Mouse (Mus musculus) yolk sac, embryonic 10.5 days (tissue): Measurements from ENCODE around the gene Tsc22d2.
"Not testable (repeated sequence)": the region's sequence is repeated elsewhere in the genome, so short reads cannot be mapped to it uniquely, and the experiment has no call there.

ENCODE experiments used
- DNase-seq: peaks from one replicate; pipeline ENCODE4 v3.0.0-alpha.2; 2017; ENCODE audit warnings: low spot score

Tsc22d2 gene

DNA sequence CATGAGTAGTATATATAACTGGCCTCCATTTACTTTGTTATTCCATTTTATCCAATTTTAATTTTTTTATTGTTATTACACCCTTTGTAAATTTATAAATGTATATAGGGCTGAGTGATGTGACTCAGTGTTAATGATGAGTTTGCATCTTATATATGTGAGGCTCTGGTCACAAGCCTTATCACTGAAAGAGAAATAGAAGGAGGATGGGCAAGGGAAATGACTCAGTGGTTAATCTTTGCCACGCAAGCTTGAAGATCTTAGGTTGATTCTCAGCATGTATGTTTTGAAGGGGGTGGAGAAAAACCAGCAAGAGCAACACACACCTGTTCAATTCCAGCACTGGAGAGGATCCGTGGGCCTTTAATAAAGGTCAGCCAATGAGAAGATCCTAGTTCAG, 19.9 kb downstream of the Tsc22d2 start:
- DNase-seq, result no peak

DNA sequence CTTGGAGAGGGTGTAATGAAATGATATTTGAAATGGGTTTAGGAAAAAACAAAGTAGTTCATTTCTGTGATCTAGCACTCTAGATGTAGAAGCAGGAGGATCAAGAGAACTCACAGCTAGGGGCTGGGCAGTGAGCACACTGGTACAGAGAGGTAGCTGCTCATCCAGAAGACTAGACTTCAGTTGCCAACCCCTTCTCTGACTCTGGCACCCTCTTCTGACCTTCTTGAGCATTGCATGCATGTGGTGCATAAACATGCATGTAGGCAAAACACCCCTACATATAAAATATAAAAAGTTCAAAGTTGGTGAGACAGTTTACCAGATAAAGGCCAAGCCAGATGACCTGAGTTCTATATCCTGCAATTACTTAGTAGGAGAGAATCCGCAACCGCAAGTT, 33.7 kb downstream of the Tsc22d2 start:
- DNase-seq, result no peak

DNA sequence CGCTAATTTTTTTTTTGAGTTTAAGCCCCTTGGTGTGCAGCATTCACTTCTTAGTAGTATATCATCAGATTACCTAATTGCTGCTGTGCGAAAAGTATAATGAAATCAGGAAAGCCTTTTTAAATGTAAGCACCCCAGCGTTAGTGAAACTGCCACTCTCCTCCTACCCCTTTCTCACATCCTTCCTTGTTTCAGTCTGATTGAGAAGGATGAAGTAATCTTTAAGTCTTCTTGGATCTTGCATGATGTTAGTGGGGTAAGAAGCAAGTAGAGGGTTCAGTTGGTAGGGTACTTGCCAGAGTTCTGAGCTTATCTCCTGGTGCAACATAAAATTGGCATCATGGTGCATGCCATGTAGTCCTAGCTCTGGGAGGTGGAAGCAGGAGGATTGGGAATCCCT, 35.0 kb downstream of the Tsc22d2 start:
- DNase-seq, result no peak

DNA sequence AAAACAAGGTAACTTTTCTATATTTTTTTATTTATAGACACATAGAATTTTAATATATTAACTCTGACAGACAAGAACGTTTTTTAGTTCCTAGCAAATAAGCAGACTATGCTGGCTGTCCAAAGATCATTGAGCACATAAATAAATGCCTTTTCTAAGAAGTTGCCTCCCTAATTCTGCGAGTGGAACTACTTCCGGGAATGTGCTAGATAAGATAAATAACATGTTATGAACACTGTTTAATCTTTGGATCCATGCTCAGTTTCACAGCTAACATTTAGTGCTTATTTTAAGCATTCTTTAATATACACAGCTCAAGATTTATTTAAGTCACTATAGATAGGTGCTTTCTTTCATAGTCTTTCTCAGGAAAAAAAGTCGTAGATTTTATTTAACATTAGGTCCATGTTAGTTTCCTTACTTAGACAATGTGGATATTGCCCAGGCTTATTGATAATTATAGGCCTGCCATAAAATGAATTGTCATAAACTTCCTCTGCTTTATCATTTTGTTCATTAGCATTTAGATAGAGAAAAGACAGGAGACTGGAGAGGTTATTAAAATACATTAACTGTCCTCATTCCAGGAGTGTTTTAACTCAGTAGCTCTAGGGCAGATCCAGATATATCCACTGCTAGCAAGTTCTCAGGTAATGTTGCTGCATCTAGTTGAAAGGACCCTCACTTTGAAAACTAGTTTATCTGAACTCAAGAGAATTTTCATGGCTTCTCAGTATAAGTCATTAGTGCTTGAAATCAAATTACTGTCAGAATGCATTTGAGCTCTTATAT, 40.1 kb downstream of the Tsc22d2 start:
- no peak for DNase-seq

DNA sequence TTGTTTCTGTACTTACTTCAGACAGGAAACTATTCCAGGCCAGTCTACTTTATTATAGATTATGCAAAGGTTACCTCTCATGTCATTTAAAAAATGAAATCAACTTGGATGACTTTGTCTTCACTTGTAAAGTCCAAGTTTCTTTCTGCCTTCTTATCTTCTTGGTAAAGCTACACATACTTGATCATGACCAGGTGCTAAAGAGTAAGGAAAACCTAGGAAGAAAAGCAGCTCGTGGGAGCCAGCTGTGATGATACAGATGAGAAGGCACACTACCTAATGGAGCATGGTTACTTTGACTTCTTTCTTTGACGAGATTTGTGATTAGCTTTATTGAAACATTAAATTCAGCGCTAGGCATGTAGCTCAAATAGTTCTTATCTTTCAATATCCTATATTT, 40.7 kb downstream of the Tsc22d2 start:
- no peak for DNase-seq

DNA sequence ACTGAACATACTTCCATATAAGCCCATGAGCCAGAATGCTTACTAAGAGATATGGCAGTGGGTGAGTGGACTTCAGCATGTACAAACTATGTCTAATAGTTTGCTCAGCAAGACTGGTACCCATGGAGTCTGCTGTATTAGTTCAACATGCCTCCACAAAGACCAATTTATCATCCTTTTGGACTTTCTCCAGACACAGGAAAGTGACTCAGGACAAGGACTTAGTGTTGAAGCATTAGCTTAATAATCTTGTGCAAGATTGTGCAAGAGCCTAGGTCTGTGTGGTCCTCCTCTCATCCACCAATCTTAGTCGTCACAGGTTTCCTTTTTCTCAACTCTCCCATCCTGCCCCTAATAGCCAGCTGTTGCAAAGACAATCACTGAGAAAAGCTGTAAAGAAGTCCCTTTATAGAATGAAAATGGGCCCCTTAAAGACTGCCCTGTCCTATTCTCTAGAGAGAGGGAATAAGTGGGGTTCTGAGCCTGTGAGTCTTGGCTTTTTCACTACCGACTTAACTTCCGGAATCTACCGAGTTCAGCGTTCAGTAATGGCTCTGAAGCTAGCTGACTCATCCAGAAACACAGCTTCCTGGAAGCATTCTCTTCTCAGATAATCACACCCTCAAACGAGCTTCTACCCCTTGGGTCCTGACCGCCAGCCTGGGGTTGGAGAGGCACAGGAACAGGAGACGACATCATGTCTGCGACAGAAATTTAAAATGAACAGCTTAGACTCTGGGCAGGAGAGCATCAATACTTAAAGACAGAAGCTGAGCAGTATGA, 55.3 kb downstream of the Tsc22d2 start:
- no peak for DNase-seq

DNA sequence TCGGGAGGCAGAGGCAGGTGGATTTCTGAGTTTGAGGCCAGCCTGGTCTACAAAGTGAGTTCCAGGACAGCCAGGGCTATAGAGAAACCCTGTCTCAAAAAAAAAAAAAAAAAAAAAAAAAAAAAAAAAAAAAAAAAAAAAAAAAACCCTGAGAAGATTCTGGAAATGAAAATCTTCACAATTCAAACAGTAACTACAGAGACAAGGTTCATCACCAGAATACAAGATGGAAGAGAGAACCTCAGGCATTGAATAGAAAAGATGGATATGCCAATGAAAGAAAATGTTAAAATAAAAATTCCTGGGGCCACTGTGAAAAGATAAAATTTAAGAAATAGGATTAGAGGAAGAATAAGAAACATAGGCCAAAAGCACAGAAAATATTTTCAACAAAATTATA, 60.8 kb downstream of the Tsc22d2 start:
- DNase-seq, result not testable (repeated sequence)

DNA sequence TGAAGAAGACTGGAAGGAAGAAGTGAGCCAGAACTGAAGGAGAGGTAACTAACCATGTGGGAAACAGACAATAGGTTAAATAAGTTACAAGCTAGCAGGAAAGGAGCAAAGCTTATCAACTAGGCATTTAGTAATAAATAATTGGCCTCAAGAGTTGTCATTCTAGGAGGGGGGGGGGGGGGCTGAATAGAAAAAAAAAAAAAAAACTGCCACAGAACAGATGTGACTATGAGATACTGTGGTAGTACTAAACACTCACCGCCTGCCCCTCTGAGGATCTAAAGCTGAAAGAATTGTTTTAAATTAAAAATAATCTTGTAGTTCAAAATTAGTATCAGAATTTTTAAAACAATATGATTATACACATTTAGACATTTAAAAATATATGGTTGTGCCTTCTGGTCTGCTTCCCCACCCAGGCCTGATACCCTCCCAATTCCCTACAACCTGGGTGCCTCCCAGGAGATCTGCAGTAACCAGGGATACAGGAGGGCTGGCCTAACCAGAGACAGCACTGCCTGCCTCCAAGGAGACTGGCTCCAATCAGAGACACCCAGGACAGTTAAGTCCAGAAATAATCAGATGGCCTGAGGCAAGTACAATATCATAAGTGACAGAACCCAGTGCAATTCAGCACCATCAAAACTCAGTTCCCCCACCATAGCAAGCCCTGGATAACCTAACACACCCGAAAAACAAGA, 64.4 kb downstream of the Tsc22d2 start:
- DNase-seq, result no peak

DNA sequence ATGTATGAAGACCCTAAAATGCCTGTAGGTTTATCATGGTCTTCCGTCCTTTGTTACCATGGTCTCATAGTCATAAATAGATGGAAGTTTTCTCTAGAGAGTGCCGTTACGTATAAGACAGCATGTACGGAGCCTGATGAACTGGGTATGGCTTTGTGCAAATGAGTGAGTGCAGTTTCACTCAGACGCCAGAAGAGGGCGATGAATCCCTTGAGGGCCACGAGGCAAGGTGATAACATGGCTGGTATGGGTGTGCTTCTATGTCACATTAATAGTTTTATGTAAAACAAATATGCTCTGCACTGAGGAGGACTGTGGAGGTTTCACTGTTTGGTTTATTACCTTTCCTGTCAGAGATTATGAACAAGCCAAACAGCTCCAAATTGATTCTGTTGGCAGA, 71.4 kb downstream of the Tsc22d2 start:
- DNase-seq, result no peak

DNA sequence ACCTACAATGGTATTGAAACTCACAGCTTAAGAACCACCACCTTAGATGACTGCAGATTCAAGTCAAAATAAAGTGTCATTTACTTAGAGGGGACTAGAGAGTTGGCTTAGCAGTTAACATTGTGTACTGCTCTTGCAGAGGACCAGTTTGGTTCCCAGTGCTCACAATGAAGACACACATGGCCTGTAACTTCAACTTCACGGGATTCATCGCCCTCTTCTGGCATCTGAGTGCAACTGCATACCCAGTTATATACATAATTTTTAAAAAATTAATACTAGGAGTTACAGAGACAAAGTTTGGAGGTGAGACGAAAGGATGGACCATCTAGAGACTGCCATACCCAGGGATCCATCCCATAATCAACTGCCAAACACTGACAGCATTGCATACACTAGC, 72.6 kb downstream of the Tsc22d2 start:
- no peak for DNase-seq

DNA sequence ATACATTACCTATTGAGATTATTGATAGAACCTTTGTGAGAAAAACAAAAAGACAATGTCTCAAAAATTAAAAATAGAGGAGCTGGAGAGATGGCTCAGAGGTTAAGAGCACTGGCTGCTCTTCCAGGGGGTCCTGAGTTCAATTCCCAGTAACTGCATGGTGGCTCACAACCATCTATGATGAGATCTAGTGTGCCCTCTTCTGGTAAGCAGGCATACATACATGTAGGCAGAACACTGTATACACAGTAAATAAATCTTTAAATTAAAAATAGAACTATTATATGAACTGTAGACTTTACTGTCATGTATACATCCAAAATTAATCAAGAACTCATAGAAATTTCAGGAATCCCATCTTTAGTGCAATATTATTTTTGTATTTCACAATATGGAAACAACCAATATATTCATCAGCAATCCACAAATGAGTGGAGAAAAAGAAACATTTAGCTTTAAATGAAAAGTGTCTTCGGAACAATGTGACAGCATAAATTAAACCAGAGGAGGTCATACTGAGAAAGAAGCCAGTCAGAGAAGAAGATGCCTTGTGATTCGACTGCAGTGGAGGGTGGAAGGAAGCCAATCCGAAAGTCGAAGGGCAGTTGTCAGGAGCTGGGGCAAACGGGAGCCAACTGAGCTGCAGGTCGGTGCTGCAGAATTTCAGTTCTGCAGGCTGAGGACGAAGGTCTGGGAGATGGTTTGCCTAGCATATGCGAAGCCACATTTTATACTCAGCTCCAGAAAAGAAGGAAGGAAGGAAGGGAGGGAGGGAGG, 73.7 kb downstream of the Tsc22d2 start:
- DNase-seq, result no peak

DNA sequence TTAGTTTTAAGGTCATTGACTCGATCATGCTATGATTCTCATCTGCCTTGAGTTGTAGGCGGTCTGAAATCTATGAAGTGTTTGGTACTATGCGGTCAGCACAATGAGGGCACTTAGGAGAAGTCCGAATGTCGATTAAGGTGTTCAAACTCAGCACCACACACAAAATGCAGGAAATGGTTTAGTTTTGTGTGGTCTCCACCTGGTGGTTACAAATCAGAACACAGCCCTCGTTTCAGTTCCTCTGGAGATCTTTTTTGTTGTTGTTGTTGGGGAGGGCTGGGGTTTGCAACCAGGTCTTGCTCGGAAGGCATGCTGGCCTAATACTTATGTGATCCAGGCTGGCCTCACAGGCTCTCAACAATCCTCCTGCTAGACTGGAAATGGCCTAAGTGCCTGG, 76.3 kb downstream of the Tsc22d2 start:
- no peak for DNase-seq

DNA sequence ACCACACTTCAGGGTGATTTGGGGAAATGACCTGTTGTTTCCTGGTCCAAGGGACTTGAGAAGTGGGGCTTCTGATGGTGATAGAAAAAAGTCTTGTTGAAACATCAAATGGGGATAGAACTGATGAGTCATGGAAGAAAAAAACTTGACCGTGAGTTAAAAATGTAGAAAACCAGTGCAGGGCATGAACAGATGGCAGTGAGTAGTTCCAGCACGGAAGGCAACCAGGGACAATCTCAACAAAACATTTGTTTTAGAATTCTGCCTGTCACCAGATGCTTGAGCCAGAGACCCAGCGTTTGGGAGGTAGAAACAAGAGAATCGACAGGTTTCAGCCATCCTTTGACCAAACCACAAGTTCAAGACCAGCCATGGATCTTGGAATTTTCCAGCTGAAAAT, 79.1 kb downstream of the Tsc22d2 start:
- DNase-seq, result no peak

DNA sequence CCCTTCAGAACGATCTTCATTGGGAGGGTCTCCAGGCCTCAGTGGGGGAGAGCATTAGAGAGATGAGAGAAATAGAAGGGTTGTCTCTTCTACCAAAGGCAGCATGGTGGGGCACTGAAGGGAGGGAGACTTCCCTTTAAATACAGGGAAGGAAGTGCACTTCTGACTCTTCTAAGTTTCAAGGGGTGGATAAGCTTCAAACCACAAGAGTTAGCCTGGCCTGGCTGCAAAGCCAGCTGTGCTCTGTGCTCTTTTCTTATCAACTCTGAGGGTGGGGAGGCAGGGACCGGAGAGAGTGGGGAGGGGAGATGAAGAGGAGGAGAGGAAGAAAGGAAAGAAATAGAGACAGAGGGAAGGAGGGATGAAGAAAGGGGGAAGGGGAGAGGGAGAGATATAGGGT, 87.4 kb downstream of the Tsc22d2 start:
- DNase-seq, result no peak

DNA sequence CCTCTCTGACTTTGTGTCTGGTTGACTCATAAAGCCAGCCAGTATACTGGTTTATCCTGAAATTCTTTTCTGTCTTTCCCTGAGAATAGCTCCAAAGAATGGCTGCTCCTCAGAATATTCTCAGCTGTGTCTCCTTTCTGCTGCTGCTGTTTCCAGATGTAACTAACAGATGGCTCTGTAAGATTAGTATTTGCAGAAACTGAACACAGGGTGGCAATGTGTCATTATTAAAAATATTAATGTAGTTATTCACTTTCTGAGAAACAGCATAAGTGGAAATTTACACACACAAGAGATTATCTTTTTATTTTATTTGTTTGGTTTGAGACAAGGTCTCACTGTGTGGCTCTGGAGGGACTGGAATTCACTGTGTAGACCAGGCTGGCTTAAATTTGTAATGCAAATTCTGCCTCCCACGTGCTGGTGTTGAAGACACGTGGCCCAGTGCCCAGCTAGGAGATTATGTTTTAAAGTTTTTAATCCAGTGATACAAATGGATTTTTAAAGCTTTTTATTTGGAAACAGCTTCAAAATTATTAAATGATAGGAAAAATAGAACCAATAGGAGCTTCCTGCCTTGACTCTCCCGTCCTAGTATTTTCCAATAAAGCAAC, 89.3 kb downstream of the Tsc22d2 start:
- DNase-seq, result no peak

DNA sequence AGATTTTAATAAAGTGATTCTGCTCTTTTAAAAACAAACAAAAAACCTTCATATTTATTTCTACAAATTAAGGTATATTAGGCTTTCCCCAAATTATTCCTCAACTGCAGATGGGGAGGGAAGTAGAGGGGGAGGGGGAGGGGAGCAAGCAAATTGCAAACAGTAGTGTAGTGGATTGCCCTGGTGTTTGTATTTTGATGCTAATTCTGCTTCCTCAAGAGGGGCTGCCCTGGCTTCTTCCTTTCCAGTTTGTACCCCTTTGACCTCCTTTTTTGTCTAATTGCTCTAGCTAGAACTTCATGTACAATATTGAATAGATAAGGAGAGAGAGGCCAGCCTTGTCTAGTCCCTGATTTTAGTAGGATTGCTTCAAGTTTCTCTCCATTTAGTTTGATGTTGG, 90.2 kb downstream of the Tsc22d2 start:
- no peak for DNase-seq

DNA sequence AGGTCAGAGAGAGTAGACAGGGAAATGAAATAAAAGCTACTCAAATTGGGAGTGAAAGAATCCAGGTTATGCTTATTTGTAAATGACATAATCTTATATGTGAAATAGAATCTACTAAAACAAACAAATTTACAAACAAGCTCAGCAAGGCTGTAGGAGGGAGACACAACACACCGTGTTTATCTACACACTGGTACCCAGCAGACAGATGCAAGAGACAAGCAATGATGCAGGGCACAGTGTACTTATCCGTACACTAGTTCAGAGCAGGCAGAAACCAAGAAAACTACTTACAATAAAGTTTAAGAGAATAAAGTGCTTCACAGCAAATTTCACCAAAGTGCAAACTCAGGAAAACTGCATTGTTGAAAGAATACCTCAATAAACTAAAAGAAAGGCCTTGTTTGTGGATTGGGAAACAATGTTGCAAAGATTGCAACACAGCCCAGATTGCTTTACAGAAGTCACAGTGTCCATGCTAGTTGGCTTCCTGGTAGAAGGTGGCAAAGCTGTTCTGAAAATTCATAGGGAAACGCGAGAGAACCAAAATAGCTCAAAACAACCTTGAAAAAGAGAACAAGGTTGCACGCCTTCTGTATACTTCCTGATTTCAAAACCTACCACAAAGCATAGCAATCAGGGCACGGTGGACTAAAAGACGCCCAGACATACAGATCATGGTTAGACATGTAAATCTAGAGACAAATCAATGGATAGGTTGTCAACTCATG, 93.7 kb downstream of the Tsc22d2 start:
- no peak for DNase-seq

DNA sequence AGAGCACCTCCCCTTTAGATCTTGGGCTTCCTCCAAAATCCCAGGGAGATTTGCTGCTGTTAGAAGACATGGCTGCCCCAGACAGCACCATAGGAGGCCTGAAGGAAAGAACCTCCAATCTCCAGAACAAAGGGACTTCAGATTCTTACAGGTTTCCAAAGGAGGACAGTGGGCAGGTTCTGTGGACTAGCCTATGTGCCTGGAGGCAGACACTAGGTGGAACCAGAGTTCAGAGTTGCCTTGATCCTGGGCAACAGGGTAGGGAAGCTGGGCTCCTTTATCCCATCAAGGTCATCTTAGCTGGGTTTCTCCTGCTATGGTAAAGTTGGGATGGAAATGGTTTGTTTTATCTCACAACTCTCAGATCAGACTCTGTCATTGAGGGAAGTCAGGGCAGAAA, 97.1 kb downstream of the Tsc22d2 start:
- no peak for DNase-seq

DNA sequence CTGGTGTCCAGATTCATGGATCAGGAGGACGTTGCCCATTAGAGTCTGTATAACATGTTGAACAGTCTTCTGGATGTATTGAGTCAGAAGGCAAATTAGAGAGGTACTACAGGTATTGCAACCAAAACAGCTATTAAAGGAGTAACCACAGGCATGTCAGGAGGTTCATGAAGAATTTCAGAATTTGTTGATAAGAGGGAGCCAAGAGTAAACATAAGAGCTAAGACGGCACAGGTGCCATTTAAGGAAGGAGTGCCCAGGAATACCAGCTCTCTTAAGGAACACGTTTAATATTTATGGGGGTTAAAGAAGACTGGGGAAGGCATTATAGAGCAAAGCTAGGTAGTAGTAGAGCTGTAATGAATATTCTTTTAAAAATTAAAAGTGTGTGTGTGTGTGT, 98.2 kb downstream of the Tsc22d2 start:
- no peak for DNase-seq

DNA sequence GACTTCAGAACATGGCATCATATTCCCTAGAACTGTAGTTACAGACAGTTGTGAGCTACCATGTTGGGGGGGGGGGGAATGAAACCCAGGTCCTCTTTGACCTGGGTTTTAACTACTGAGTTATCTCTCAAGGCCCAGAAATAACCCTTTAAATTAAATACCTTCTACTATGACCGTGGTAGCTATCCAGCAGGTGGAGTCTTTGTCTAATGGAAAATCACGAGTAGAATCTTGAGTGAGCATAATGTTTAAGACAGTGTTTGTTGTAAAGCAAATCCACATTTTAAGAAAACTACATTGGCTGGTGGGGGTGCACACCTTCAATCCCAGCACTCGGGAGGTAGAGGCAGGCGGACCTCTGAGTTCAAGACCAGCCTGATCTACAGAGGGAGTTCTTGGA, 99.0 kb downstream of the Tsc22d2 start:
- no peak for DNase-seq

DNA sequence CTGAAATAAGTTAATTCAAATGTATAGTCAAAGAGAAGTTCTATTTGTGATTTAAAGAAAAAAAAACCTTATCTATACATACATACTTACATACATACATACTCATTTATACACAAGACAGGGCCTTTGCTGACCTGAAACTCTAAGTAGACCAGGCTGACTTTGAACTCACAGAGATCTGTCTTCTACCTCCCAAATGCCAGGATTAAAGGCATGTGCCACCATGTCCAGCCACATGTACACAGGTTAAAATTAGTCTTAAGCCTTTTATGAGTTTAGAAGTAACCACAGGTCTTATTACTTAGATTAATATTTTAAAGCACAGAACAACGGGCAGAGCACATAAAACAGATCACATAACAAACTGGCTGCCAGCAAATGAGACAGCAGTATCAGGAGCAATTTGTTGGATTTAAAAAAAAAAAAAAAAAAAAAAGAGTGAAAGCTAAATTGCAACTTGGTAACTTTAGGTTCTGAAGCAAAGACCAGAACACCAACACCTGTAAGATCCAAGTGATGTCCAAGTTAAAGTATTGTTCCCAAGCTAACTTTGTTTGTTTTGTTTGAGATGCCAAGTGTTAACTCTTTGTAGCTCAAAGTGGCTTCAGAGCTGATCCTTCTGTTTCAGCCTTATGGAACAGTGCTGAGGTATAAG, 101.6 kb downstream of the Tsc22d2 start:
- DNase-seq, result no peak
